Mouse (Mus musculus) CH12.LX (cell line): Measurements from ENCODE around the gene Akt3. TPM values are rescaled to one million over a fixed set of nuclear protein-coding genes. Genes with fewer than 3 reads are reported as not detected.

Experiments
- DNase-seq: peaks from one replicate; pipeline ENCODE4 v3.0.0-alpha.2; 2013; ENCODE audit errors: extremely low read depth
- H3K27ac ChIP-seq: 2 replicates; pipeline ENCODE4 v1.5.1; 2012; ENCODE audit warnings: low read depth, mild to moderate bottlenecking, control low read depth, moderate library complexity; ENCODE audit not compliant: insufficient read depth
- H3K27me3 ChIP-seq: replicated peaks from 2 replicates; pipeline ENCODE3; 2012; ENCODE audit warnings: inconsistent platforms
- H3K36me3 ChIP-seq, 2 experiments: replicated peaks in 1 of 2; 2 replicates each; pipeline versions ENCODE3 to v1.6.1; 2012; ENCODE audit warnings: inconsistent platforms in 1 of 2, low read length in 1 of 2, mild to moderate bottlenecking in 1 of 2, mixed read lengths in 1 of 2, moderate library complexity in 1 of 2; ENCODE audit not compliant: control insufficient read depth in 1 of 2, insufficient read depth in 1 of 2
- H3K4me1 ChIP-seq, 2 experiments: 2 replicates each; pipeline ENCODE4 v1.6.1; 2012; ENCODE audit warnings: inconsistent platforms in 1 of 2, moderate library complexity in 1 of 2; ENCODE audit not compliant: insufficient read depth in 2 of 2, control insufficient read depth in 1 of 2
- H3K4me2 ChIP-seq: 2 replicates; pipeline ENCODE4 v1.6.1; 2012; ENCODE audit warnings: low read depth, mild to moderate bottlenecking, control low read depth; ENCODE audit not compliant: poor library complexity, insufficient read depth, severe bottlenecking
- H3K4me3 ChIP-seq, 3 experiments: fragments of 150-350 bp in 1 of 3; sonication (generic) in 1 of 3; replicated peaks in 1 of 3; 2 replicates each; pipeline versions ENCODE3 to v1.5.1; 2011 to 2012; ENCODE audit warnings: low read depth in 2 of 3, low read length in 2 of 3, mild to moderate bottlenecking in 2 of 3, moderate library complexity in 2 of 3, control low read depth in 1 of 3, improper control_type of control experiment in 1 of 3, inconsistent platforms in 1 of 3, mixed read lengths in 1 of 3; ENCODE audit not compliant: poor library complexity in 1 of 3
- H3K79me2 ChIP-seq: replicated peaks from 2 replicates; pipeline ENCODE4 v1.6.1; 2012; ENCODE audit warnings: mild to moderate bottlenecking, moderate library complexity; ENCODE audit not compliant: control insufficient read depth, poor library complexity, insufficient read depth, severe bottlenecking; ENCODE audit errors: extremely low read depth
- H3K9ac ChIP-seq: 2 replicates; pipeline ENCODE4 v1.6.1; 2012; ENCODE audit warnings: low read depth, mild to moderate bottlenecking, control low read depth, moderate library complexity; ENCODE audit not compliant: insufficient read depth
- H3K9me3 ChIP-seq: replicated peaks from 2 replicates; pipeline ENCODE3; 2012; ENCODE audit warnings: low read length, inconsistent platforms, mixed read lengths
- BHLHE40 ChIP-seq: IDR thresholded peaks from 2 replicates; pipeline ENCODE4 v1.6.1; 2011; ENCODE audit warnings: mild to moderate bottlenecking, low read depth, low read length, improper control_type of control experiment
- CTCF ChIP-seq, 2 experiments: IDR thresholded peaks in 1 of 2; conservative IDR thresholded peaks in 1 of 2; 2 replicates each; pipeline ENCODE4 v1.5.1; 2011 to 2012; ENCODE audit warnings: low read depth in 2 of 2, low read length in 2 of 2, improper control_type of control experiment in 1 of 2, inconsistent platforms in 1 of 2, mild to moderate bottlenecking in 1 of 2, moderate library complexity in 1 of 2
- ETS1 ChIP-seq: conservative IDR thresholded peaks from 2 replicates; pipeline ENCODE4 v1.6.1; 2012; ENCODE audit warnings: low read depth, mild to moderate bottlenecking, inconsistent platforms, low read length, improper control_type of control experiment, moderate library complexity
- GABPA ChIP-seq: IDR thresholded peaks from 2 replicates; pipeline ENCODE4 v1.6.1; 2012; ENCODE audit warnings: low read depth, low read length, improper control_type of control experiment, inconsistent platforms; ENCODE audit not compliant: insufficient replicate concordance
- NRF1 ChIP-seq: IDR thresholded peaks from 2 replicates; pipeline ENCODE4 v1.6.1; 2014; ENCODE audit warnings: low read depth, mild to moderate bottlenecking, inconsistent platforms, low read length, improper control_type of control experiment, moderate library complexity
- RAD21 ChIP-seq: IDR thresholded peaks from 2 replicates; pipeline ENCODE4 v1.6.1; 2011; ENCODE audit warnings: low read depth, mild to moderate bottlenecking, low read length, improper control_type of control experiment, moderate library complexity
- SMC3 ChIP-seq: IDR thresholded peaks from 2 replicates; pipeline ENCODE4 v1.6.1; 2011; ENCODE audit warnings: low read depth, low read length, improper control_type of control experiment
- TCF12 ChIP-seq: IDR thresholded peaks from 2 replicates; pipeline ENCODE4 v1.6.1; 2014; ENCODE audit warnings: low read depth, mild to moderate bottlenecking, inconsistent platforms, low read length, improper control_type of control experiment
- ZC3H11A ChIP-seq: IDR thresholded peaks from 2 replicates; pipeline ENCODE4 v1.6.1; 2012; ENCODE audit warnings: low read depth, mild to moderate bottlenecking, inconsistent platforms, low read length, improper control_type of control experiment
- ZMIZ1 ChIP-seq: IDR thresholded peaks from 2 replicates; pipeline ENCODE4 v1.6.1; 2012; ENCODE audit warnings: low read depth, mild to moderate bottlenecking, inconsistent platforms, low read length, improper control_type of control experiment
- dilution Hi-C: fragments of 300-500 bp; cut with MboI; formaldehyde crosslinking; loops from 2 replicates; pipeline ENCODE4 v1.14.3; 2020; ENCODE audit warnings: low sequenced_read_pairs; ENCODE audit not compliant: extremely low pct_unique_long_range_greater_than_20kb, extremely low pct_ligation_motif_present
- in situ Hi-C: fragments of 300-500 bp; cut with MboI; formaldehyde crosslinking; loops from 3 replicates; pipeline ENCODE4 v1.14.3; 2019; ENCODE audit warnings: low sequenced_read_pairs, low pct_ligation_motif_present, low pct_unique_long_range_greater_than_20kb, mixed read lengths
- polyA plus RNA-seq: library from polyadenylated mRNA; unstranded; fragments of >175 nt; gene quantifications from 2 replicates; pipeline ENCODE4 v1.2.1, GENCODE M21; 2012; ENCODE audit warnings: low read depth; ENCODE audit not compliant: insufficient read length
- total RNA-seq, 2 experiments: library from RNA; depleted of rRNA; stranded (reverse); fragments of 300-350 nt in 1 of 2; fragments of >200 nt in 1 of 2; gene quantifications; 2 replicates each; pipeline ENCODE4 v1.2.3; 2012 to 2014

The Akt3 gene
- total and polyA plus RNA-seq, 3 experiments, result 0.34 to 1.3 (median 0.82) TPM

- no peaks in the 10 kb centered on the region for H3K36me3 ChIP-seq
- H3K27ac ChIP-seq, result no peak overlapping the region
- H3K9me3 ChIP-seq, result no peaks in the 10 kb centered on the region
- no peaks in the 10 kb centered on the region for H3K79me2 ChIP-seq
- in situ Hi-C loops, result no loop called here
- no peak for TF ChIP-seq ZMIZ1
- TF ChIP-seq TCF12, result no peak
- no peak for TF ChIP-seq RAD21
- no peak for TF ChIP-seq GABPA
- peak overlapping the region in 2 of 3 experiments; percentile 48 to 56 for H3K4me3 ChIP-seq
- no peak for DNase-seq
- peaks cover 25% of the 10 kb centered on the region for H3K27me3 ChIP-seq
- H3K4me2 ChIP-seq, result peak overlapping the region; percentile 91
- dilution Hi-C loops, result no loop called here
- no peak overlapping the region for H3K9ac ChIP-seq
- peaks cover 2 to 9% of the 10 kb centered on the region in 2 experiments; a peak in 3 of 4 replicates for H3K4me1 ChIP-seq
Measured at GRCm38 (mm10) chr1:177259038-177259600, 1.1 kb upstream of the Akt3 start.

GRCm38 (mm10) chr1:177258343-177259037 lies 487 bp upstream of the Akt3 start:
- Histone ChIP-seq H3K4me3 (peak overlapping the region in 2 of 3 experiments; percentile 48 to 56), H3K4me2 (peak overlapping the region; percentile 91), H3K79me2 (no peaks in the 10 kb centered on the region), H3K4me1 (peaks cover 2 to 9% of the 10 kb centered on the region in 2 experiments; a peak in 3 of 4 replicates), H3K9me3 (no peaks in the 10 kb centered on the region), H3K27ac (no peak overlapping the region), H3K27me3 (peaks cover 25% of the 10 kb centered on the region), H3K36me3 (no peaks in the 10 kb centered on the region), H3K9ac (peak overlapping the region; percentile 42; the same call in 1 of the 2 replicates)
- in situ Hi-C loops (no loop called here), dilution Hi-C loops (no loop called here)
- TF ChIP-seq BHLHE40 (no peak), NRF1 (no peak), ZC3H11A (no peak), SMC3 (no peak), CTCF (conservative IDR thresholded peaks at IDR 0.05 in 1 of 2, IDR thresholded peaks at IDR 0.05 in 1 of 2; ENCODE audit: low read depth in 2 of 2, low read length in 2 of 2) (no peak), ETS1 (no peak)
- DNase-seq, result peak; percentile 36
